Comparison of ENCODE assay signal across 8 mouse cellular contexts in genomic region chr6:3509782-3510181, GRCm38 (mm10). TPM values are rescaled to one million over a fixed set of nuclear protein-coding genes. Genes with fewer than 3 reads are reported as not detected.
DNase-seq lines count a peak whose midpoint lies in the region; ATAC-seq and TF ChIP-seq lines count a peak whose summit lies in the region.
"Had no signal": no experiment of that assay in that cellular context is flagged by ENCODE, and none has a peak within 500 bp of the region (broad histone marks: within the 10 kb centered on the region; RNA-seq: fewer than 3 reads in every experiment).

No protein-coding gene starts in this region.

- DNase-seq in limb, embryonic 10.5 days (ENCODE audit: low spot score) = no peak
- DNase-seq in Patski (ENCODE audit: low read depth, low spot score) = peak; percentile 28
- peak; percentile 90 for DNase-seq in forebrain, embryonic 14.5 days (ENCODE audit: low spot score)
- peak; percentile 85 for DNase-seq in midbrain, embryonic 14.5 days
- DNase-seq in ovary, postnatal 36 days (ENCODE audit: low spot score) = no peak
- no peak for DNase-seq in adrenal gland, postnatal 25 days

- no peak overlapping the region for H3K4me3 ChIP-seq in limb, embryonic 13.5 days
- H3K4me3 ChIP-seq in limb, embryonic 10.5 days = no peak overlapping the region
- H3K4me3 ChIP-seq in forebrain, embryonic 14.5 days (ENCODE audit: low read depth, low read length) = no peak overlapping the region
- H3K4me3 ChIP-seq in midbrain, embryonic 14.5 days (replicated peaks; ENCODE audit: low read depth, low read length) = no peak overlapping the region
- H3K4me3 ChIP-seq: heart, embryonic 13.5 days had no signal

- ATAC-seq in limb, embryonic 13.5 days (ENCODE audit: low FRiP score, low read depth) = peak; percentile 34; the same call in 1 of the 2 replicates
- peak; percentile 71 for ATAC-seq in Patski
- ATAC-seq in forebrain, embryonic 14.5 days = peak; percentile 57
- peak; percentile 56 for ATAC-seq in midbrain, embryonic 14.5 days (ENCODE audit: low FRiP score, low TSS enrichment)

- H3K27me3 ChIP-seq in limb, embryonic 13.5 days = no peaks in the 10 kb centered on the region
- H3K27me3 ChIP-seq in limb, embryonic 10.5 days (ENCODE audit: low read depth, poor library complexity, severe bottlenecking) = no peaks in the 10 kb centered on the region
- no peaks in the 10 kb centered on the region for H3K27me3 ChIP-seq in Patski
- H3K27me3 ChIP-seq in forebrain, embryonic 14.5 days (replicated peaks; ENCODE audit: control insufficient read depth, insufficient read depth, low read length) = no peaks in the 10 kb centered on the region
- no peaks in the 10 kb centered on the region for H3K27me3 ChIP-seq in midbrain, embryonic 14.5 days (ENCODE audit: control insufficient read depth, insufficient read depth, low read length)
- H3K27me3 ChIP-seq: heart, embryonic 13.5 days had no signal

- 0 out of 2 replicates have a peak, but pooled peaks cover 3% of the 10 kb centered on the region for H3K4me1 ChIP-seq in limb, embryonic 13.5 days
- H3K4me1 ChIP-seq in limb, embryonic 10.5 days = peaks cover 9% of the 10 kb centered on the region
- H3K4me1 ChIP-seq in forebrain, embryonic 14.5 days (ENCODE audit: control insufficient read depth, insufficient read depth, low read length) = peaks cover 16% of the 10 kb centered on the region; the same call in 1 of the 2 replicates
- H3K4me1 ChIP-seq in midbrain, embryonic 14.5 days (ENCODE audit: control insufficient read depth, insufficient read depth, low read length) = peaks cover 17% of the 10 kb centered on the region
- H3K4me1 ChIP-seq: heart, embryonic 13.5 days had no signal

- no peak overlapping the region for H3K27ac ChIP-seq in limb, embryonic 13.5 days
- H3K27ac ChIP-seq in limb, embryonic 10.5 days = no peak overlapping the region
- H3K27ac ChIP-seq in forebrain, embryonic 14.5 days (ENCODE audit: low read depth, low read length) = no peak overlapping the region
- no peak overlapping the region for H3K27ac ChIP-seq in midbrain, embryonic 14.5 days (replicated peaks; ENCODE audit: low read depth, low read length)
- H3K27ac ChIP-seq: heart, embryonic 13.5 days had no signal

- H3K36me3 ChIP-seq in limb, embryonic 13.5 days = no peaks in the 10 kb centered on the region
- no peaks in the 10 kb centered on the region for H3K36me3 ChIP-seq in limb, embryonic 10.5 days
- H3K36me3 ChIP-seq in forebrain, embryonic 14.5 days (ENCODE audit: control insufficient read depth, insufficient read depth, low read length) = 0 out of 2 replicates have a peak, but pooled peaks cover 3% of the 10 kb centered on the region
- H3K36me3 ChIP-seq in midbrain, embryonic 14.5 days (ENCODE audit: control insufficient read depth, insufficient read depth, low read length) = peaks cover 10% of the 10 kb centered on the region; the same call in 1 of the 2 replicates

- H3K9me3 ChIP-seq in limb, embryonic 13.5 days = no peaks in the 10 kb centered on the region
- no peaks in the 10 kb centered on the region for H3K9me3 ChIP-seq in limb, embryonic 10.5 days (replicated peaks)
- H3K9me3 ChIP-seq in forebrain, embryonic 14.5 days (replicated peaks; ENCODE audit: control insufficient read depth, low read length) = no peaks in the 10 kb centered on the region
- no peaks in the 10 kb centered on the region for H3K9me3 ChIP-seq in midbrain, embryonic 14.5 days (ENCODE audit: control insufficient read depth, low read length)
- H3K9me3 ChIP-seq: heart, embryonic 13.5 days had no signal

- CTCF ChIA-PET in Patski (lab: Charles Lee) = no interaction called here

- POLR2A ChIA-PET in Patski (lab: Charles Lee) = no interaction called here

- no peak overlapping the region for H3K9ac ChIP-seq in limb, embryonic 13.5 days
- no peak overlapping the region for H3K9ac ChIP-seq in forebrain, embryonic 14.5 days (ENCODE audit: low read length)
- H3K9ac ChIP-seq in midbrain, embryonic 14.5 days (replicated peaks; ENCODE audit: low read length) = no peak overlapping the region
- H3K9ac ChIP-seq: heart, embryonic 13.5 days had no signal

- in situ Hi-C loops in Patski (cut with MboI; ENCODE audit: low pct_unique_long_range_greater_than_20kb) = loop anchor here (25.0 kb wide), 2 partner anchors 903 to 1028 kb away; no protein-coding TSS in a partner anchor

- no peak overlapping the region for H3K4me2 ChIP-seq in limb, embryonic 13.5 days (replicated peaks)
- no peak overlapping the region for H3K4me2 ChIP-seq in forebrain, embryonic 14.5 days (ENCODE audit: low read length)
- no peak overlapping the region for H3K4me2 ChIP-seq in midbrain, embryonic 14.5 days (ENCODE audit: low read length)
- H3K4me2 ChIP-seq: heart, embryonic 13.5 days had no signal

- 13% methylated on average over 2 of the region's 2 CpGs for WGBS in limb, embryonic 13.5 days
- WGBS in limb, embryonic 10.5 days = 40% methylated on average over 2 of the region's 2 CpGs
- WGBS in forebrain, embryonic 14.5 days = 13% methylated on average over 2 of the region's 2 CpGs
- WGBS in midbrain, embryonic 14.5 days = 13% methylated on average over 2 of the region's 2 CpGs

- peak; percentile 49 for TF ChIP-seq CTCF in Patski (IDR thresholded peaks at IDR 0.05)

RNA-seq across cellular contexts. Expression of gene Vps50, which starts 11.6 kb away (rescaled TPM):
- polyA plus RNA-seq in limb, embryonic 13.5 days (2015; fragmentation: Nextera tagmentation; extraction: Ambion mirVana) = 32.5 and 34.0 TPM in 2 replicates
- polyA plus RNA-seq in limb, embryonic 10.5 days (2016; fragmentation: Nextera tagmentation; extraction: Ambion mirVana) = 32.9 and 33.0 TPM in 2 replicates
- 28.6 TPM for polyA plus RNA-seq in Patski (2021)
- polyA plus RNA-seq in forebrain, embryonic 14.5 days (2014; fragmentation: Nextera tagmentation; extraction: Ambion mirVana) = 49.7 and 54.1 TPM in 2 replicates
- 51.7 and 59.8 TPM in 2 replicates for polyA plus RNA-seq in midbrain, embryonic 14.5 days (2014; fragmentation: Nextera tagmentation; extraction: Ambion mirVana)
- total RNA-seq in adrenal gland, postnatal 25 days (2021) = 23.5 and 23.8 TPM in 2 replicates

RNA-seq across cellular contexts. Expression of gene Hepacam2, which starts 11.7 kb away (rescaled TPM):
- polyA plus RNA-seq in limb, embryonic 13.5 days (2015; fragmentation: Nextera tagmentation; extraction: Ambion mirVana) = 0.08 and 0.15 TPM in 2 replicates
- polyA plus RNA-seq in limb, embryonic 10.5 days (2016; fragmentation: Nextera tagmentation; extraction: Ambion mirVana) = 0.14 and 0.19 TPM in 2 replicates
- polyA plus RNA-seq in Patski (2021) = 0.23 TPM
- polyA plus RNA-seq in forebrain, embryonic 14.5 days (2014; fragmentation: Nextera tagmentation; extraction: Ambion mirVana) = 0.95 and 1.5 TPM in 2 replicates
- polyA plus RNA-seq in midbrain, embryonic 14.5 days (2014; fragmentation: Nextera tagmentation; extraction: Ambion mirVana) = 2.5 and 2.9 TPM in 2 replicates
- total RNA-seq in adrenal gland, postnatal 25 days (2021) = 0.15 TPM in 1 of 2 replicates, not detected in the other

Comparison
In these comparisons a context has a peak if more than half of its experiments do, and no peak if none do; other contexts are left out.
1. DNase-seq: peak in Patski (single experiment), forebrain, embryonic 14.5 days (single experiment) and midbrain, embryonic 14.5 days (single experiment); none in limb, embryonic 10.5 days (single experiment), ovary, postnatal 36 days (single experiment) and adrenal gland, postnatal 25 days (single experiment).
2. Peak in every context shown above with its lines, with median percentiles within 50 percentile points of each other: ATAC-seq.